Mouse (Mus musculus) spleen, adult 2 months (tissue): Measurements from ENCODE around the gene Spen.

ENCODE experiments used
- CTCF ChIP-seq: fragments of 200-500 bp; IDR thresholded peaks from 2 replicates; pipeline ENCODE4 v1.5.1; 2011; ENCODE audit warnings: mild to moderate bottlenecking, inconsistent platforms; ENCODE audit not compliant: insufficient read depth, insufficient read length, insufficient replicate concordance; ENCODE audit errors: extremely low read depth
- POLR2A ChIP-seq: fragments of 200-500 bp; IDR thresholded peaks from 2 replicates; pipeline ENCODE4 v1.6.1; 2011; ENCODE audit warnings: low read depth, low read length, inconsistent platforms

DNA sequence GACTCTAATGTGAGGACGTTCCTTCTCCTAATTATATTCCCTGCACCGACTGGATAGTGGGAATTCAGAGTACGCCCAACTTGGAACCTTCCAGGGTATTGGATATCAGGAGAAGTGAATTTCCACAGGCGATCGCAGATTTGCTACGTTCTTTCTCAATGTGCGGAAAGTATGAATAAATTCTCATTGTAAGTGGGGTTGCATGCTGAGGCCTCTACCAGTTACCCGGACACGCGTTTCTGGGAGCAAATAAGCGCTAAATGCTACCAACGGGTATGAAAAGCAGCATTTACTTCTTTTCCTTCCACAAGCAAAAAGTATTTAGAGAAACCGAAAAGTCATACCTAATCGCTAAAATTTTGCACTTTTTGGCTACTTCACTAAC is 1.2 kb downstream of the Spen start:
- TF ChIP-seq POLR2A, result no peak
- TF ChIP-seq CTCF, result no peak
